Mouse (Mus musculus) left cerebral cortex, postnatal 14 days (tissue): ENCODE results near the gene A630095E13Rik. TPM values are rescaled to one million over a fixed set of nuclear protein-coding genes. Genes with fewer than 3 reads are reported as not detected.
"Not testable (repeated sequence)": the region's sequence is repeated elsewhere in the genome, so short reads cannot be mapped to it uniquely, and the experiment has no call there.

ENCODE experiments used
- DNase-seq, 2 experiments: peaks; one replicate each; pipeline ENCODE4 v3.0.0; 2021 to 2022; ENCODE audit warnings: low spot score in 2 of 2, mixed read lengths in 1 of 2
- intact Hi-C: fragments of 180-260 bp; cut with DNase I; formaldehyde crosslinking; loops from one replicate; pipeline ENCODE4 v1.15.1; 2025
- long read RNA-seq, 2 experiments: library from polyadenylated mRNA; stranded (forward); transcript quantifications; one replicate each; pipeline ENCODE4 v2.0.0; 2021
- total RNA-seq, 2 experiments: library from RNA; stranded (reverse); gene quantifications; 2 replicates each; pipeline ENCODE4 v1.2.3; 2021

The A630095E13Rik gene
- not detected for total RNA-seq
- long read RNA-seq, experiment 1, result 0 reads
- long read RNA-seq, experiment 2, result 0 reads

DNA sequence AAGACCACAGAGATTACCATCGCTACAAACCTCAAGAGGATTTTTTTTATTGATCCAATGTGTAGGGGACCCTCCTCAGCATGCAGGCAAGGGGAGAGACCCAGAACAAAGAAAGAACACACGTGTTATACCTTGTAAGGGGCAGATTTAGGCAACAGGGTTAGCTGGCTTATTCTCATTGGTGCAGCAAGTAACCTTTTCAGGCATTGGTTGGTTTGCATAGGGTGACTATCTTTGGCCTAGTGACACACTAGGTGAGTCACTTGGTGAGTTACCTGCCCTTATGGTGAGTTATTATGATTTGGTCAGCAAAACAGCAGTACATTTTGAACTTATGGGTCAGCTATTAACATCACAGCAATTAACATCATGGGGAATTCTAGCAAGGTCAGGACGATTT is at the start of gene A630095E13Rik:
TSS of gene A630095E13Rik (minus strand) at position 101 of the 400 bp plus-strand sequence.
- intact Hi-C loops, DNase-seq: not testable (repeated sequence)

DNA sequence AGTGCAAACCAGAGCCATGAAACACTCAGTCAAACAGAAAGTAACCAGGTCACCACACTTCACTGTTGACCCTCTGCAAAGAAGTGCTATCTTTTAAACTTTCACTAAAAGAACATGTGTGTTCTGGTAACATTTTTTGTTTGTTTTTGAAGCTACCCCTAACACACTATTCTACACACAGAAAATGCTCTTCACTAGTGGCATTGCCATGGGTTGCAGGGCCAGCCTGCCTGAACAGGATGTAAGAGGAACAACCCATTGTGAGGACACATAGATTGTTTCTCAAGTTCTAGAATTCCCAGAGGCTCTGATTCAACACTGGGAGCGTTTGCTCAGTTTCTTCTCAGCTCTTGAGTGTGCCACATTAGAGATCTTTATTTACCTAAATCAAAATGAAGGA is 49.7 kb upstream of the A630095E13Rik start, which contains the start of gene Acrv1:
TSS of gene Acrv1 (plus strand) at position 301 of the 400 bp plus-strand sequence.
- intact Hi-C loops, result no loop called here
- DNase-seq, result no peak

DNA sequence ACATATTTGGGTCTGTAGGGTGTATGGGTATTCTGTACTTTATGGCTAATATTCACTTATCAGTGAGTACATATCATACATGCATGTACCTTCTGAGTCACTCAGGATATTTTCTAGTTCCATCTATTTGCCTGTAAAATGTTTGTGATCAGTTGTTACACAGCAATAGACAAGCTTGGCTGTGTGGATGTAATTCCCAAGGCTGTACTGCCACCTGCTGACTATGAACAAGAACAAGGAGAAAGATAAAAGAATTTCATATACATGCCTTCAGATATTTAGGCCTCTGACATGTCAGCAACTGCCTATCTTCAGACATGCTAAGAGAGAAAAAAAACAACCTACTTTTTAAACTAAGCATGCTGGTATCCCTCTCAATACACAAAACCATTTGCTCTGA is 44.2 kb upstream of the A630095E13Rik start:
- DNase-seq, result peak; percentile 10 to 14
- intact Hi-C loops, result loop anchor here (10.0 kb wide), 1 partner anchor 1093 kb away; no protein-coding TSS in a partner anchor

DNA sequence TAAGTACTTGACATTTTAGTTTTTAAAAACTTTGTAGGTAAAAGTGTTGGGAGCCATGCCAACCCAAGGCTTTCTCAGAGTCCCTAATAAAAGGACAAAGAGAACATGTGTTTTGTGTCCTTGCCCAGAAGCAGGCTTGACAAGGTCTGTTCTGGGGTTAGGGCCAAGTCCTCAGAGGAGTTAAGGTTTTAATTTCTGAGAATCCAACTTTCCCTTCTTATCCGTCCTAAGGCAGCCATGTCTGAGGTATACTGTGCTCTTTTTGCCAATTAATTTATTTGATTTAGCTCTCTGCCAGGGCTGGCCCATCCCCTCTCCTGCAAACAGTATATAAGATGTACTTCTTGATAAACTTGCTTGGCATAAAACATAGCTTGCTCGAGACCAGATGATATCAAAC is 38.2 kb upstream of the A630095E13Rik start:
- intact Hi-C loops, result loop anchor here (10.0 kb wide), 1 partner anchor 1087 kb away; no protein-coding TSS in a partner anchor

More for the DNA sequence above, 38.2 kb upstream of the A630095E13Rik start:
- no peak for DNase-seq

Other genes with a start within 250 kb of the A630095E13Rik start
- not detected for gene Gm7257, start 211.5 kb downstream of the A630095E13Rik start, total RNA-seq
- not detected for gene Gm9513, start 167.7 kb downstream of the A630095E13Rik start, total RNA-seq
- not detected for gene Gm5615, start 101.4 kb downstream of the A630095E13Rik start, total RNA-seq
- not detected for gene Gm17689, start 60.7 kb downstream of the A630095E13Rik start, total RNA-seq
- not detected for gene Acrv1, start 49.8 kb upstream of the A630095E13Rik start, total RNA-seq
- gene Chek1, start 83.7 kb upstream of the A630095E13Rik start, total RNA-seq, result 1 to 10 TPM; 2.0 to 3.2 TPM
- gene Stt3a, start 124.3 kb upstream of the A630095E13Rik start, total RNA-seq, result 10 to 100 TPM; 63.1 to 67.8 TPM
- 100 to 1,000 TPM; 126 to 128 TPM for gene Ei24, start 154.0 kb upstream of the A630095E13Rik start, total RNA-seq
- gene Fez1, start 178.5 kb upstream of the A630095E13Rik start, total RNA-seq, result 100 to 1,000 TPM; 324 to 329 TPM